Mouse (Mus musculus): Measurements from ENCODE around the gene Gm17555.
"Not testable (repeated sequence)": the region's sequence is repeated elsewhere in the genome, so short reads cannot be mapped to it uniquely, and the experiment has no call there.

Gene Gm17555

DNA sequence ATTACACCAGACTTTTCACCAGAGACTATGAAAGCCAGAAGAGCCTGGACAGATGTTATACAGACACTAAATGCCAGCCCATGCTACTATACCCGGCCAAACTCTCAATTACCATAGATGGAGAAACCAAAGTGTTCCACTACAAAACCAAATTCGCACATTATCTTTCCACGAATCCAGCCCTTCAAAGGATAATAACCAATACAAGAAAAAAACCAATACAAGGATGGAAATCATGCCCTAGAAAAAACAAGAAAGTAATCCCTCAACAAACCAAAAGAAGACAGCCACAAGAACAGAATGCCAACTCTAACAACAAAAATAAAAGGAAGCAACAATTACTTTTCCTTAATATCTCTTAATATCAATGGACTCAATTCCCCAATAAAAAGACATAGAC, at the start of gene Gm17555:
Gene Gm17555, plus strand, starts transcription at position 301 of the 400 bp plus-strand sequence.
- not testable (repeated sequence) for DNase-seq (ENCODE audit: low spot score in 2 of 2)

GRCm38 (mm10) chr2:126165277-126166018, 49.5 kb upstream of the Gm17555 start:
- DNase-seq (ENCODE audit: low spot score in 2 of 2), result no peak

DNA sequence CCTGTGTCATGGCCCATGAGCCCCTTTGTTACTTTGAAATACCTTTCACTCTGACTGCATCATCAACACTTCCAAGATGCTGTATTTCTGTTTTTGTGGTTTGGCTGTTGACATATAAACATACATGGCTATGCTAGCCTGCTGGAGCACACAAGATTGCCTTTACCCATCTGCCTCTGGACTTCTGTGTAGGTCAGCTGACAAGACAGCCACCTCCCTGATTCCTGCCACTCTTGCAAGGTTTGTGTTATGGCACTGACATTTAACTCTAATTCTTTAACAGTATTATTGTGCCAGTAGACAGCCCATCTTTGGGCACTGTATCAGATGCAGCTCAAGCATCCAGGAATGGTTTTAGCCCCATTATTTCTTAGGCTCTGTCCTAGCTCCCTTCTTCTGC, 48.6 kb upstream of the Gm17555 start:
- no peak for DNase-seq (ENCODE audit: low spot score in 2 of 2)

DNA sequence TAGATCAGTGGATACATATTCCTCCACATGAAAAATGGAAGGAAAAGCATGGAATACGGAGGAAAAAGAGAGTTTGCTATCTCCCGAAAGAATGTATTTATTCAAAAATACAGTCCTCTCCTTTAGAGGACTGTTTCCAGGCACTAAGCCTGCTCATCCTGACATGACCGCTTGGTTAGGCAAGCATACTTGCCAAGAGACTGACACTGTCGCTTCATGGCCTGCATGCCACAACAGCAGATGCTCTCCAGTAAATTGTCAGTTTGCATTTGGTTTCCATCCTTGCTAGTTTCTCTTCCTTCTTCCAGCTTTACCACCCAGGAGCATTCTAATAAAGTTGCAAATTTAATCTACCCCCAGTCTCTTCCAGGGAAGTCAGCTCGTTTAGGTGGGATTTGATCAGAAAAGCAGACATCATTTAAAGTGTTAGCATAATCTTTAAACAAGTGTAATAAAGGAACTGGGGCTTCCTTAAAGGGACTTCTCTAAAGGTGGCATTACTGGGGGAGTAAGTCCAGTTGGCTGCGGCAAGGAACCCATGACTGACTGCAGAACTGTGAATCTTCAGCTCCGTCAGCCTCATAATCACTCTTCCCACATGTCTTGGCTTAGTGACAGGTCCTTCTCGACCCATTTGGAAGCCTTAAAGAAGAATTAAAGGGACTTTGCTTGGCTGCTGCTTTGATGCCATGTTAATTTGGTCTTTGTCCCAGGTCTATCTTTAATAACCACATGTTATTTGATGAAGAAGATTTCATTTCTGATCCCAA, 47.9 kb upstream of the Gm17555 start:
- DNase-seq (ENCODE audit: low spot score in 2 of 2), result no peak

DNA sequence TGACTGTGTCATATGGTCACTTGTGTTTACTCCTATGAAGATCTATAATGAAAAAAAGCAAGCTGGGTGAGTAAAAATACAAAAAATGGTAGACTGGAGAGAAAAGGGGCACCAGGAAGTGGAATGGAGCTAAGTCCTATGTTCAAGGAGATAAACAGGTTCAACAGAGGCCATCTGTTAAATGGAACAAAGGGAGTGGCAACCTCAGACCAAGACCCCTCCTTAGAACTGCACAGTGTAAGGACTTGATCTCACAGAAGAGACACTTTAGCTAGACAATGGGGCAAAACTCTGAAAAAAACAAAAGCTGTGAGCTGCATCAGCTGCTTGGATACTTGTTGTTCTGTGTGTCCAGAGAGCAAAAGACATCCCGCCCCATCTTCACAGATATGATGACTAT, 43.5 kb upstream of the Gm17555 start:
- DNase-seq (ENCODE audit: low spot score in 2 of 2), result no peak

DNA sequence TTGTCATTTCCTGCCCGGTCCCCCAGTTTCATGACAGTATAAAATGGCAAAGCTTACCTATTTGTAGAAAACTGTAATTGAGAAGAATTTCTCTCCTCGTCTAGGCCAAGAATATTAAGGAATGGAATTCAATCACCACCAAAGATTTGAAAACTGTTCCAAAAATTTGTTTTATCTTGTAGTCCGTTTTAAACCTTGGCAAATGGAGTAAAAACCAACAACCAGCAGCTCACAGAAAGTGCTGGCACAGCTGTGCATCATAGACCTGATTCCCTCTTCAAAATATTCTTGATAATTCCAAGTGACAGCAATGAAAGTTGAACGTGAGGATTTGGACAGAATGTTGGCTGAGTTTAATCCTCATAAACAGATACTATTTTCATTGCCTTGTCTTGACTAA, 23.6 kb upstream of the Gm17555 start:
- no peak for DNase-seq (ENCODE audit: low spot score in 2 of 2)

GRCm38 (mm10) chr2:126192129-126192528, 22.8 kb upstream of the Gm17555 start:
- no peak for DNase-seq (ENCODE audit: low spot score in 2 of 2)

- DNase-seq (ENCODE audit: low spot score in 2 of 2), result no peak
These were observed 19.1 kb upstream of the Gm17555 start for GRCm38 (mm10) chr2:126195631-126196356.

- no peak for DNase-seq (ENCODE audit: low spot score in 2 of 2)
These were observed 15.9 kb upstream of the Gm17555 start for GRCm38 (mm10) chr2:126198971-126199370.

- no peak for DNase-seq (ENCODE audit: low spot score in 2 of 2)
These were observed 3.8 kb upstream of the Gm17555 start for GRCm38 (mm10) chr2:126211011-126211680.

GRCm38 (mm10) chr2:126227581-126227980, 12.7 kb downstream of the Gm17555 start:
- no peak for DNase-seq (ENCODE audit: low spot score in 2 of 2)

GRCm38 (mm10) chr2:126231731-126232130, 16.8 kb downstream of the Gm17555 start:
- DNase-seq (ENCODE audit: low spot score in 2 of 2), result no peak

- DNase-seq (ENCODE audit: low spot score in 2 of 2), result no peak
These were observed 22.0 kb downstream of the Gm17555 start for GRCm38 (mm10) chr2:126236905-126237304.

DNA sequence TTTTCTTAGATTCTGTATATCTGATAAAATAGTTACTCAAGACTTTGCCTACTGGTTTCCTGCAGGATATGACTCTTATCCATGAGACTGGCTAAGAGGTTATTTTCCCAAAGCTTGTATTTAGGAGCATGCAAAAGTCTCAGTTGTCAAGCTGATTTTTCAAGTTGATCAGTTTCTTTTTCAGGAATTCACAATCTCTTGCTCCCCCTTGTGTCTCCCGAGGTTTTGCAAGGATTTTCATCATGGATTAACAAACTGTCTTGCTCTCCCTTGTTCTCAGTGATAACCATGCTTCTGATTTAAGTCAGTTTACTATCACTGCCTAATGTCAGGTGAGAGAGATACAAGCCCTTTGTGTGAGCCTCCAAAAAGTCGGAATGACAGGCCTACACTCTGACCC, 30.5 kb downstream of the Gm17555 start:
- no peak for DNase-seq (ENCODE audit: low spot score in 2 of 2)

- DNase-seq (ENCODE audit: low spot score in 2 of 2), result no peak
These were observed 33.6 kb downstream of the Gm17555 start for GRCm38 (mm10) chr2:126248536-126248935.

- no peak for DNase-seq (ENCODE audit: low spot score in 2 of 2)
These were observed 37.3 kb downstream of the Gm17555 start for GRCm38 (mm10) chr2:126252211-126252610.
